Mouse (Mus musculus): ENCODE data around the gene Anapc2. TPM values are rescaled to one million over a fixed set of nuclear protein-coding genes. Genes with fewer than 3 reads are reported as not detected.

Gene Anapc2
- polyA plus RNA-seq, 1 experiment from 2014 or later, result 100 TPM

- peak overlapping the region; percentile 65; the same call in 1 of the 2 replicates for H3K27ac ChIP-seq (ENCODE audit: low read depth)
- H3K4me3 ChIP-seq (ENCODE audit: low read depth, low read length), result peak overlapping the region; percentile 11; the same call in 1 of the 2 replicates
- H3K4me1 ChIP-seq (replicated peaks; ENCODE audit: control insufficient read depth, insufficient read depth, low read length), result peaks cover 7% of the 10 kb centered on the region
- H3K27me3 ChIP-seq (replicated peaks; ENCODE audit: control insufficient read depth, insufficient read depth, low read length), result no peaks in the 10 kb centered on the region
- H3K9ac ChIP-seq (ENCODE audit: low read length), result no peak overlapping the region
- under 1% methylated on average over 7 of the region's 7 CpGs for WGBS
- no peaks in the 10 kb centered on the region for H3K9me3 ChIP-seq (ENCODE audit: control insufficient read depth, low read length)
- H3K4me2 ChIP-seq (ENCODE audit: low read length), result peak overlapping the region; percentile 42
- ATAC-seq (replicated peaks; ENCODE audit: low FRiP score, low TSS enrichment, low read depth) (no peak), DNase-seq (ENCODE audit: low spot score) (peak; percentile 87)
- H3K36me3 ChIP-seq (ENCODE audit: control insufficient read depth, insufficient read depth, low read length), result no peaks in the 10 kb centered on the region
These were observed 43.8 kb upstream of the Anapc2 start for GRCm38 (mm10) chr2:25228431-25228889.

- no peak for DNase-seq (ENCODE audit: low spot score)
- peak overlapping the region; percentile 42; the same call in 1 of the 2 replicates for H3K4me2 ChIP-seq (ENCODE audit: low read length)
- H3K9me3 ChIP-seq (ENCODE audit: control insufficient read depth, low read length), result no peaks in the 10 kb centered on the region
- no peaks in the 10 kb centered on the region for H3K27me3 ChIP-seq (replicated peaks; ENCODE audit: control insufficient read depth, insufficient read depth, low read length)
- H3K9ac ChIP-seq (ENCODE audit: low read length), result no peak overlapping the region
- WGBS, result 69% methylated on average over 6 of the region's 6 CpGs
- ATAC-seq (replicated peaks; ENCODE audit: low FRiP score, low TSS enrichment, low read depth), result no peak
- H3K4me3 ChIP-seq (ENCODE audit: low read depth, low read length), result peak overlapping the region; percentile 11; the same call in 1 of the 2 replicates
- H3K4me1 ChIP-seq (replicated peaks; ENCODE audit: control insufficient read depth, insufficient read depth, low read length), result 0 out of 2 replicates have a peak, but pooled peaks cover 4% of the 10 kb centered on the region
- no peak overlapping the region for H3K27ac ChIP-seq (ENCODE audit: low read depth)
- no peaks in the 10 kb centered on the region for H3K36me3 ChIP-seq (ENCODE audit: control insufficient read depth, insufficient read depth, low read length)
These were observed 43.2 kb upstream of the Anapc2 start for GRCm38 (mm10) chr2:25228995-25229530.

GRCm38 (mm10) chr2:25229582-25229981 is 42.7 kb upstream of the Anapc2 start:
- Histone ChIP-seq H3K4me3 (ENCODE audit: low read depth, low read length) (no peak overlapping the region), H3K4me1 (replicated peaks; ENCODE audit: control insufficient read depth, insufficient read depth, low read length) (0 out of 2 replicates have a peak, but pooled peaks cover 4% of the 10 kb centered on the region), H3K9me3 (ENCODE audit: control insufficient read depth, low read length) (no peaks in the 10 kb centered on the region), H3K36me3 (ENCODE audit: control insufficient read depth, insufficient read depth, low read length) (no peaks in the 10 kb centered on the region), H3K4me2 (ENCODE audit: low read length) (no peak overlapping the region), H3K27ac (ENCODE audit: low read depth) (no peak overlapping the region), H3K27me3 (replicated peaks; ENCODE audit: control insufficient read depth, insufficient read depth, low read length) (no peaks in the 10 kb centered on the region), H3K9ac (ENCODE audit: low read length) (no peak overlapping the region)
- 82% methylated on average over 5 of the region's 5 CpGs for WGBS
- DNase-seq (ENCODE audit: low spot score) (no peak), ATAC-seq (replicated peaks; ENCODE audit: low FRiP score, low TSS enrichment, low read depth) (no peak)

- H3K9me3 ChIP-seq (ENCODE audit: control insufficient read depth, low read length), result no peaks in the 10 kb centered on the region
- ATAC-seq (replicated peaks; ENCODE audit: low FRiP score, low TSS enrichment, low read depth) (no peak), DNase-seq (ENCODE audit: low spot score) (no peak)
- H3K9ac ChIP-seq (ENCODE audit: low read length), result no peak overlapping the region
- H3K4me1 ChIP-seq (replicated peaks; ENCODE audit: control insufficient read depth, insufficient read depth, low read length), result 0 out of 2 replicates have a peak, but pooled peaks cover 2% of the 10 kb centered on the region
- no peak overlapping the region for H3K4me2 ChIP-seq (ENCODE audit: low read length)
- no peak overlapping the region for H3K4me3 ChIP-seq (ENCODE audit: low read depth, low read length)
- no peaks in the 10 kb centered on the region for H3K36me3 ChIP-seq (ENCODE audit: control insufficient read depth, insufficient read depth, low read length)
- H3K27me3 ChIP-seq (replicated peaks; ENCODE audit: control insufficient read depth, insufficient read depth, low read length), result no peaks in the 10 kb centered on the region
- no peak overlapping the region for H3K27ac ChIP-seq (ENCODE audit: low read depth)
- WGBS, result 90% methylated on average over 7 of the region's 7 CpGs
These were observed 41.7 kb upstream of the Anapc2 start for GRCm38 (mm10) chr2:25230581-25230980.

GRCm38 (mm10) chr2:25231038-25231437 is 41.2 kb upstream of the Anapc2 start:
- H3K36me3 ChIP-seq (ENCODE audit: control insufficient read depth, insufficient read depth, low read length), result no peaks in the 10 kb centered on the region
- no peak overlapping the region for H3K4me2 ChIP-seq (ENCODE audit: low read length)
- no peaks in the 10 kb centered on the region for H3K9me3 ChIP-seq (ENCODE audit: control insufficient read depth, low read length)
- H3K27me3 ChIP-seq (replicated peaks; ENCODE audit: control insufficient read depth, insufficient read depth, low read length), result no peaks in the 10 kb centered on the region
- no peak for DNase-seq (ENCODE audit: low spot score)
- no peak for ATAC-seq (replicated peaks; ENCODE audit: low FRiP score, low TSS enrichment, low read depth)
- no peak overlapping the region for H3K9ac ChIP-seq (ENCODE audit: low read length)
- H3K4me3 ChIP-seq (ENCODE audit: low read depth, low read length), result no peak overlapping the region
- no peaks in the 10 kb centered on the region for H3K4me1 ChIP-seq (replicated peaks; ENCODE audit: control insufficient read depth, insufficient read depth, low read length)
- WGBS, result 60% methylated on average over 12 of the region's 12 CpGs
- H3K27ac ChIP-seq (ENCODE audit: low read depth), result no peak overlapping the region

- no peak overlapping the region for H3K4me3 ChIP-seq (ENCODE audit: low read depth, low read length)
- ATAC-seq (replicated peaks; ENCODE audit: low FRiP score, low TSS enrichment, low read depth) (no peak), DNase-seq (ENCODE audit: low spot score) (no peak)
- no peak overlapping the region for H3K27ac ChIP-seq (ENCODE audit: low read depth)
- H3K4me2 ChIP-seq (ENCODE audit: low read length), result no peak overlapping the region
- no peaks in the 10 kb centered on the region for H3K9me3 ChIP-seq (ENCODE audit: control insufficient read depth, low read length)
- H3K4me1 ChIP-seq (replicated peaks; ENCODE audit: control insufficient read depth, insufficient read depth, low read length), result no peaks in the 10 kb centered on the region
- H3K27me3 ChIP-seq (replicated peaks; ENCODE audit: control insufficient read depth, insufficient read depth, low read length), result no peaks in the 10 kb centered on the region
- H3K36me3 ChIP-seq (ENCODE audit: control insufficient read depth, insufficient read depth, low read length), result no peaks in the 10 kb centered on the region
- 73% methylated on average over 4 of the region's 4 CpGs for WGBS
- H3K9ac ChIP-seq (ENCODE audit: low read length), result no peak overlapping the region
These were observed 38.9 kb upstream of the Anapc2 start for GRCm38 (mm10) chr2:25233421-25233820.

- H3K9me3 ChIP-seq (ENCODE audit: control insufficient read depth, low read length), result no peaks in the 10 kb centered on the region
- H3K9ac ChIP-seq (ENCODE audit: low read length), result no peak within 1 kb of the TSS
- H3K4me1 ChIP-seq (replicated peaks; ENCODE audit: control insufficient read depth, insufficient read depth, low read length), result no peaks in the 10 kb centered on the region
- 65% methylated on average over 3 of the region's 3 CpGs for WGBS
- H3K27ac ChIP-seq (ENCODE audit: low read depth), result no peak within 1 kb of the TSS
- no peaks in the 10 kb centered on the region for H3K27me3 ChIP-seq (replicated peaks; ENCODE audit: control insufficient read depth, insufficient read depth, low read length)
- H3K36me3 ChIP-seq (ENCODE audit: control insufficient read depth, insufficient read depth, low read length), result no peaks in the 10 kb centered on the region
- no peak within 1 kb of the TSS for H3K4me3 ChIP-seq (ENCODE audit: low read depth, low read length)
- ATAC-seq (replicated peaks; ENCODE audit: low FRiP score, low TSS enrichment, low read depth), result no peak; the same call in 1 of the 2 replicates
- H3K4me2 ChIP-seq (ENCODE audit: low read length), result no peak within 1 kb of the TSS
- DNase-seq (ENCODE audit: low spot score), result no peak
These were observed 38.2 kb upstream of the Anapc2 start, which contains the start of gene Slc34a3 for GRCm38 (mm10) chr2:25234050-25234449. Gene Slc34a3, minus strand, starts transcription at chr2:25234364.

GRCm38 (mm10) chr2:25234551-25235220 is 37.6 kb upstream of the Anapc2 start:
- Histone ChIP-seq H3K27ac (ENCODE audit: low read depth) (no peak overlapping the region), H3K9me3 (ENCODE audit: control insufficient read depth, low read length) (no peaks in the 10 kb centered on the region), H3K9ac (ENCODE audit: low read length) (no peak overlapping the region), H3K36me3 (ENCODE audit: control insufficient read depth, insufficient read depth, low read length) (no peaks in the 10 kb centered on the region), H3K4me2 (ENCODE audit: low read length) (no peak overlapping the region), H3K27me3 (replicated peaks; ENCODE audit: control insufficient read depth, insufficient read depth, low read length) (no peaks in the 10 kb centered on the region), H3K4me1 (replicated peaks; ENCODE audit: control insufficient read depth, insufficient read depth, low read length) (no peaks in the 10 kb centered on the region), H3K4me3 (ENCODE audit: low read depth, low read length) (no peak overlapping the region)
- WGBS, result 57% methylated on average over 5 of the region's 5 CpGs
- ATAC-seq (replicated peaks; ENCODE audit: low FRiP score, low TSS enrichment, low read depth) (no peak), DNase-seq (ENCODE audit: low spot score) (no peak)

Data from intestine, embryonic 14.5 days (tissue).